ENCODE assay signal across 8 mouse cellular contexts in the genomic region with DNA sequence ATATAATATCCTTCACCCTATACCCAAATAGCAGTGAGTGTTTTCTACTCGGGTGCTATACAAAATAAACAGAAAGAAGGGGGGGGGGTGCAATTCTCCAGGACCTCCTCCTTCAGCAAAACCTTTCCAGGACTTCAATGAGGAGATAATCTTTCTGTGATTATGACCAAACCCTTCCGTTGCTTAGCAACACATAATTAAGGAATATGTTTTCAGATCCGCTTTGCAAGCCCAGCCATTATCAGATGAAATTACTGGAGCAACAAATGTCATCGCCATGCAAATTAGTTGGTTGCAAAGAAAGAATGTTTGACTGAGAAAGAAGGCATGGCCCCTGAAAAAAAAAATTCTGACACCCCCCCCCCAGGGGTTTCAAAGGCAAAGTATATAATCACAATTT.
DNase-seq lines count a peak whose midpoint lies in the region; ATAC-seq and TF ChIP-seq lines count a peak whose summit lies in the region.
"Had no signal": no experiment of that assay in that cellular context is flagged by ENCODE, and none has a peak within 500 bp of the region (broad histone marks: within the 10 kb centered on the region; RNA-seq: fewer than 3 reads in every experiment).

No protein-coding gene starts in this region.

- peak overlapping the region; percentile 88 for H3K27ac ChIP-seq in heart, embryonic 16.5 days (ENCODE audit: low read length)
- H3K27ac ChIP-seq in stomach, embryonic 15.5 days: 0 out of 2 replicates have a peak overlapping the region, but pooled peaks have one; percentile 23
- H3K27ac ChIP-seq in stomach, postnatal 0 days (replicated peaks): no peak overlapping the region
- no peak overlapping the region for H3K27ac ChIP-seq in intestine, postnatal 0 days (ENCODE audit: low read depth, low read length)

- peak overlapping the region; percentile 43 for H3K4me2 ChIP-seq in heart, embryonic 16.5 days (ENCODE audit: low read depth, low read length)
- no peak overlapping the region for H3K4me2 ChIP-seq in stomach, embryonic 15.5 days
- no peak overlapping the region for H3K4me2 ChIP-seq in stomach, postnatal 0 days (replicated peaks; ENCODE audit: low read depth)
- no peak overlapping the region for H3K4me2 ChIP-seq in intestine, postnatal 0 days (replicated peaks; ENCODE audit: low read depth)

- no peaks in the 10 kb centered on the region for H3K27me3 ChIP-seq in heart, embryonic 16.5 days (ENCODE audit: control insufficient read depth, insufficient read depth, low read length)
- H3K27me3 ChIP-seq in stomach, embryonic 15.5 days (replicated peaks): no peaks in the 10 kb centered on the region
- H3K27me3 ChIP-seq in stomach, postnatal 0 days (ENCODE audit: control insufficient read depth, insufficient read depth, low read length): no peaks in the 10 kb centered on the region
- H3K27me3 ChIP-seq in intestine, postnatal 0 days (replicated peaks; ENCODE audit: control insufficient read depth, insufficient read depth, low read length): no peaks in the 10 kb centered on the region

- H3K4me3 ChIP-seq in heart, embryonic 16.5 days (ENCODE audit: low read length): no peak overlapping the region
- H3K4me3 ChIP-seq in stomach, embryonic 15.5 days (replicated peaks): no peak overlapping the region
- no peak overlapping the region for H3K4me3 ChIP-seq in stomach, postnatal 0 days (ENCODE audit: low read depth, low read length)
- H3K4me3 ChIP-seq in intestine, postnatal 0 days (ENCODE audit: low read depth, low read length): no peak overlapping the region

- H3K9ac ChIP-seq in heart, embryonic 16.5 days (ENCODE audit: low read length): no peak overlapping the region
- H3K9ac ChIP-seq in stomach, embryonic 15.5 days: no peak overlapping the region
- no peak overlapping the region for H3K9ac ChIP-seq in stomach, postnatal 0 days (ENCODE audit: low read length)
- H3K9ac ChIP-seq in intestine, postnatal 0 days (ENCODE audit: low read depth, low read length): no peak overlapping the region
- H3K9ac ChIP-seq: liver, postnatal 0 days had no signal

- no peak for ATAC-seq in heart, embryonic 16.5 days (replicated peaks; ENCODE audit: extremely low read depth, insufficient read depth, low FRiP score)
- 0 out of 2 replicates have a peak, but pooled peaks have one; percentile 7 for ATAC-seq in stomach, embryonic 15.5 days (ENCODE audit: insufficient read depth, low FRiP score, low read depth)
- no peak for ATAC-seq in stomach, postnatal 0 days (ENCODE audit: low FRiP score, low TSS enrichment)
- 0 out of 2 replicates have a peak, but pooled peaks have one; percentile 4 for ATAC-seq in intestine, postnatal 0 days

- WGBS in heart, embryonic 16.5 days: 31% methylated on average over 4 of the region's 4 CpGs
- 40% methylated on average over 4 of the region's 4 CpGs for WGBS in stomach, embryonic 15.5 days
- WGBS in stomach, postnatal 0 days: 27% methylated on average over 4 of the region's 4 CpGs
- 25% methylated on average over 4 of the region's 4 CpGs for WGBS in intestine, postnatal 0 days

- TF ChIP-seq CTCF in stomach, postnatal 0 days (IDR thresholded peaks at IDR 0.05; ENCODE audit: low read depth): no peak
- TF ChIP-seq CTCF in intestine, postnatal 0 days (IDR thresholded peaks at IDR 0.05; ENCODE audit: low read depth): no peak

- peaks cover 81% of the 10 kb centered on the region for H3K4me1 ChIP-seq in heart, embryonic 16.5 days (ENCODE audit: control insufficient read depth, insufficient read depth, low read length)
- peaks cover 66% of the 10 kb centered on the region for H3K4me1 ChIP-seq in stomach, embryonic 15.5 days
- H3K4me1 ChIP-seq in stomach, postnatal 0 days (replicated peaks; ENCODE audit: control insufficient read depth, insufficient read depth): peaks cover 26% of the 10 kb centered on the region
- H3K4me1 ChIP-seq in intestine, postnatal 0 days (replicated peaks; ENCODE audit: control insufficient read depth, insufficient read depth, low read length): peaks cover 11% of the 10 kb centered on the region

- H3K36me3 ChIP-seq in heart, embryonic 16.5 days (ENCODE audit: control insufficient read depth, insufficient read depth): no peaks in the 10 kb centered on the region
- H3K36me3 ChIP-seq in stomach, embryonic 15.5 days: no peaks in the 10 kb centered on the region
- H3K36me3 ChIP-seq in stomach, postnatal 0 days (ENCODE audit: control insufficient read depth, insufficient read depth, low read length): no peaks in the 10 kb centered on the region; the same call in 1 of the 2 replicates
- H3K36me3 ChIP-seq in intestine, postnatal 0 days (ENCODE audit: control insufficient read depth, insufficient read depth): peaks cover 15% of the 10 kb centered on the region; the same call in 1 of the 2 replicates

- no peak for DNase-seq in heart, postnatal 25 days (ENCODE audit: low spot score)
- no peak for DNase-seq in stomach, postnatal 0 days (ENCODE audit: low spot score)
- no peak for DNase-seq in thymus, postnatal 0 days (ENCODE audit: low spot score)
- no peak for DNase-seq in layer of hippocampus, adult 8-10 months (ENCODE audit: low spot score in 2 of 2)

- intact Hi-C loops in heart, postnatal 25 days (cut with DNase I): no loop called here

- H3K9me3 ChIP-seq in heart, embryonic 16.5 days (replicated peaks; ENCODE audit: control insufficient read depth, low read length): no peaks in the 10 kb centered on the region
- no peaks in the 10 kb centered on the region for H3K9me3 ChIP-seq in stomach, embryonic 15.5 days
- H3K9me3 ChIP-seq in stomach, postnatal 0 days (ENCODE audit: control insufficient read depth, low read length): no peaks in the 10 kb centered on the region
- H3K9me3 ChIP-seq in intestine, postnatal 0 days (ENCODE audit: control insufficient read depth): no peaks in the 10 kb centered on the region

- no peak for TF ChIP-seq EP300 in stomach, postnatal 0 days (optimal IDR thresholded peaks at IDR 0.05)

Comparison
In these comparisons a context has a peak if more than half of its experiments do, and no peak if none do; other contexts are left out.
1. ATAC-seq: peak in stomach, embryonic 15.5 days (single experiment) and intestine, postnatal 0 days (single experiment); none in heart, embryonic 16.5 days (single experiment) and stomach, postnatal 0 days (single experiment).
2. H3K27ac ChIP-seq: peak in heart, embryonic 16.5 days (single experiment) and stomach, embryonic 15.5 days (single experiment); none in stomach, postnatal 0 days (single experiment) and intestine, postnatal 0 days (single experiment).